Mouse (Mus musculus): ENCODE data around the gene Krtap19-4. TPM values are rescaled to one million over a fixed set of nuclear protein-coding genes. Genes with fewer than 3 reads are reported as not detected.

Krtap19-4 gene
- polyA plus RNA-seq (2015; fragmentation: Nextera tagmentation; extraction: Ambion mirVana): not detected in 2 replicates

DNA sequence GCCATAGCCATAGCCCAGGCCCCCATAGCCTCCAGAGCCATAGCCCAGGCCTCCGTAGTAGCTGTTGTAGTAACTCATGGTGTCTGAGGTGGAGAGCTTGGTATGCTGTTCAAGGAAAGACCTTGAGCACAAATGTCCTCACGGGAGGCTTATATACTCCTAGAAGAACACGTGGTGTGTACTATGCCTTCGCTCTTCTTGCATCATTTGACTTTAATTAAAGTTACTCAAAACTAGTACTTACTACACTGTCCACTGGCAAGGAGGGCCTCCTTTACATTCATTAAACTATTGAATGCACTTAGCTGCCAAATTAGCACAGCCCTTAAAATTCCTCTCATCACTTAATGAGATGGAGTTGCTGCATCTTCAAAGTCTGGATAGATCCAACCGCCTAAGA is at the start of gene Krtap19-4:
Gene Krtap19-4, minus strand, starts transcription at position 101 of the 400 bp plus-strand sequence.
- Histone ChIP-seq H3K27me3 (ENCODE audit: insufficient read depth, low read length) (no peaks in the 10 kb centered on the region), H3K4me1 (ENCODE audit: insufficient read depth) (no peaks in the 10 kb centered on the region), H3K9ac (replicated peaks) (no peak within 1 kb of the TSS), H3K9me3 (ENCODE audit: low read length) (no peaks in the 10 kb centered on the region), H3K27ac (ENCODE audit: low read depth) (no peak within 1 kb of the TSS), H3K4me3 (ENCODE audit: low read depth, low read length) (no peak within 1 kb of the TSS), H3K36me3 (replicated peaks; ENCODE audit: insufficient read depth, low read length) (no peaks in the 10 kb centered on the region), H3K4me2 (ENCODE audit: low read depth, low read length) (no peak within 1 kb of the TSS)
- TF ChIP-seq CTCF (IDR thresholded peaks at IDR 0.05; ENCODE audit: low read depth) (no peak), EP300 (IDR thresholded peaks at IDR 0.05; ENCODE audit: low read depth) (no peak)
- WGBS (ENCODE audit: insufficient replicate concordance): 75% methylated on average over 5 of the region's 5 CpGs
- ATAC-seq (no peak), DNase-seq (no peak)

DNA sequence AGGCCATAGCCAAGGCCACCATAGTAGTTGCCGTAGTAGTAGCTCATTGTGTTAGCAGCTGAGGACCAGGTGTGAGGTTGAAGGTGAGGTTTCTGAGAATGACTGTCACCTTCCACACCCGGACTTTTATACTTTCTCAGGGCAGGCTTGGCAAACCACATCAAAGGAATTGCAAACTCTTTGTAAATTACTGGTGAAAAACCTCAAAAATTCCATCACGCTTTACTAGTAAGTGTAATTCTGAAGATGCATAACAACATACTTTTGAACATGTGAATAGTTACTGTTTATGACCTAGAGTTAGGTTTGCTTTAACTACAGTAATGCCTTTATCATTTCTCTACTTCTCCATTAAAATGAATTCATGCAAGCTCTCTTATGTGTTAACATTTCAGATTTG is 47.3 kb upstream of the Krtap19-4 start, which contains the start of gene Krtap19-9b:
Gene Krtap19-9b, minus strand, starts transcription at position 101 of the 400 bp plus-strand sequence.
- no peak within 1 kb of the TSS for H3K4me2 ChIP-seq (ENCODE audit: low read depth, low read length)
- WGBS (ENCODE audit: insufficient replicate concordance): 83% methylated on average over 3 of the region's 3 CpGs

DNA sequence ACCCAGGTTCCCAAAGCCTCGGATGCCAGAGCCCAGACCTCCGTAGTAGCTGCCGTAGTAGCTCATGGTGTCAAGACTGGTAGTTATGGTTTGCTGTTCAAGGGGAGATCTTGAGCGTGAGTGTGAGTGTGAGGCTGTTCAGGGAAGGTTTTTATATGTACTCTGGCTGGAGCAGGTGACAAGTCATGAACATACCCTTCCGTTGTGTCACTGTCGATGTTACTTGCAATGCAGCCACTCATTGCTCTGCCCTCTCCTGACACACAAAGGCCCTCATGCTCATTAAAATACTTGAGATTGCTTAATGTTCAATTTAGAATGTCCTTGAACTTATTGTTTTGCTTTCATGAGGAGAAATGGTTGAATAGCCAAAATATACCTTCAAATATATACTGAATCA is 11.5 kb upstream of the Krtap19-4 start, which contains the start of gene Krtap19-5:
Gene Krtap19-5, minus strand, starts transcription at position 101 of the 400 bp plus-strand sequence.
- Histone ChIP-seq H3K27me3 (ENCODE audit: insufficient read depth, low read length) (no peaks in the 10 kb centered on the region), H3K9me3 (ENCODE audit: low read length) (no peaks in the 10 kb centered on the region), H3K36me3 (replicated peaks; ENCODE audit: insufficient read depth, low read length) (no peaks in the 10 kb centered on the region), H3K4me3 (ENCODE audit: low read depth, low read length) (no peak within 1 kb of the TSS), H3K27ac (ENCODE audit: low read depth) (no peak within 1 kb of the TSS), H3K9ac (replicated peaks) (no peak within 1 kb of the TSS), H3K4me2 (ENCODE audit: low read depth, low read length) (no peak within 1 kb of the TSS), H3K4me1 (ENCODE audit: insufficient read depth) (no peaks in the 10 kb centered on the region)
- WGBS (ENCODE audit: insufficient replicate concordance): 82% methylated on average over 6 of the region's 6 CpGs
- ATAC-seq (no peak), DNase-seq (no peak)
- TF ChIP-seq EP300 (IDR thresholded peaks at IDR 0.05; ENCODE audit: low read depth): no peak
- no peak for TF ChIP-seq CTCF (IDR thresholded peaks at IDR 0.05; ENCODE audit: low read depth)

More for the DNA sequence above, 47.3 kb upstream of the Krtap19-4 start, which contains the start of gene Krtap19-9b:
- Histone ChIP-seq H3K27me3 (ENCODE audit: insufficient read depth, low read length) (no peaks in the 10 kb centered on the region), H3K9ac (replicated peaks) (no peak within 1 kb of the TSS), H3K27ac (ENCODE audit: low read depth) (no peak within 1 kb of the TSS), H3K36me3 (replicated peaks; ENCODE audit: insufficient read depth, low read length) (no peaks in the 10 kb centered on the region), H3K4me1 (ENCODE audit: insufficient read depth) (no peaks in the 10 kb centered on the region), H3K9me3 (ENCODE audit: low read length) (no peaks in the 10 kb centered on the region), H3K4me3 (ENCODE audit: low read depth, low read length) (no peak within 1 kb of the TSS)
- ATAC-seq: no peak
- DNase-seq: no peak
- TF ChIP-seq EP300 (IDR thresholded peaks at IDR 0.05; ENCODE audit: low read depth) (no peak), CTCF (IDR thresholded peaks at IDR 0.05; ENCODE audit: low read depth) (no peak)

GRCm38 (mm10) chr16:88886870-88887269 is 2.0 kb upstream of the Krtap19-4 start:
- Histone ChIP-seq H3K27ac (ENCODE audit: low read depth) (no peak overlapping the region), H3K36me3 (replicated peaks; ENCODE audit: insufficient read depth, low read length) (no peaks in the 10 kb centered on the region), H3K9me3 (ENCODE audit: low read length) (no peaks in the 10 kb centered on the region), H3K4me2 (ENCODE audit: low read depth, low read length) (no peak overlapping the region), H3K27me3 (ENCODE audit: insufficient read depth, low read length) (no peaks in the 10 kb centered on the region), H3K4me1 (ENCODE audit: insufficient read depth) (no peaks in the 10 kb centered on the region), H3K4me3 (ENCODE audit: low read depth, low read length) (no peak overlapping the region), H3K9ac (replicated peaks) (no peak overlapping the region)
- DNase-seq (no peak), ATAC-seq (no peak)
- TF ChIP-seq CTCF (IDR thresholded peaks at IDR 0.05; ENCODE audit: low read depth) (no peak), EP300 (IDR thresholded peaks at IDR 0.05; ENCODE audit: low read depth) (no peak)
- WGBS (ENCODE audit: insufficient replicate concordance): 75% methylated on average over 6 of the region's 6 CpGs

DNA sequence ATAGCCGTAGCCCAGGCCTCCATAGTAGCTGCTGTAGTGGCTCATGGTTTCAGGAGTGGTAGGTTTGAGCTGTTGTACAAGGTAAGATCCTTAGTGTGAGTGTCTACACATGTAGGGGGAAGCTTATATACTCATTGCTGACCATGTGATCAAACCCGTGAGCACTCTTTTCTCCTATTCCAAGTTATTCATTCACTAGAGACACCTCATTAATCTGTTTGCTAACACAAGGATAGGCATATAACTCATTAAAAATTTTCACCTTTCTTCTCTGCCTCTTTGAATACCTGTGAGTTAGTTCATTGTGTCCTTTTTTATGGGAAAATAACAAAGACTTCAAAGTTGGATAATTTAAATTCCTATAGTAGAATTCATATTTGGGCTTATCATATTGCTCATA is 7.0 kb downstream of the Krtap19-4 start, which contains the start of gene Krtap19-3:
Gene Krtap19-3, minus strand, starts transcription at position 101 of the 400 bp plus-strand sequence.
- Histone ChIP-seq H3K4me3 (ENCODE audit: low read depth, low read length) (no peak within 1 kb of the TSS), H3K9me3 (ENCODE audit: low read length) (no peaks in the 10 kb centered on the region), H3K4me1 (ENCODE audit: insufficient read depth) (no peaks in the 10 kb centered on the region), H3K9ac (replicated peaks) (no peak within 1 kb of the TSS), H3K27ac (ENCODE audit: low read depth) (no peak within 1 kb of the TSS), H3K4me2 (ENCODE audit: low read depth, low read length) (no peak within 1 kb of the TSS), H3K36me3 (replicated peaks; ENCODE audit: insufficient read depth, low read length) (no peaks in the 10 kb centered on the region), H3K27me3 (ENCODE audit: insufficient read depth, low read length) (no peaks in the 10 kb centered on the region)
- TF ChIP-seq CTCF (IDR thresholded peaks at IDR 0.05; ENCODE audit: low read depth) (no peak), EP300 (IDR thresholded peaks at IDR 0.05; ENCODE audit: low read depth) (no peak)
- ATAC-seq (no peak), DNase-seq (no peak)
- WGBS (ENCODE audit: insufficient replicate concordance): 84% methylated on average over 2 of the region's 2 CpGs

DNA sequence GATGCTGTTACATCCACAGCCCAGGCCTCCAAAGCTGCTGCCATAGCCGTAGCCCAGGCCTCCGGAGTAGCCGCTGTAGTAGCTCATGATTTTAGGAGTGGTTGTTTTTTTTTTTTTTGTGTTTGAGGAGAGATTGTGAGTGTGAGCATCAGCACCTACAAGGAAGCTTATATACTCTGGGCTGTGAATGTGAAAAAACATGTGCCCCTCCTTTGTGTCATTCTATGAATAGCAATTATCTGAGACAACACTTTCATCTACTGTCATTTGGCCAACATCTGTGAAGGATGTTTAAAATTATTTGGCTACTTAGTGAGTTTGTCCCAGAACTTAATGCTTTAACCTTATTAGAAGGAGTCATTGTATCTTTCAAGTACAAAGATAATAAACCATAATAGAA is 10.7 kb downstream of the Krtap19-4 start, which contains the start of gene Krtap19-2:
Gene Krtap19-2, minus strand, starts transcription at position 101 of the 400 bp plus-strand sequence.
- H3K4me1 ChIP-seq (ENCODE audit: insufficient read depth): no peaks in the 10 kb centered on the region
- H3K27me3 ChIP-seq (ENCODE audit: insufficient read depth, low read length): no peaks in the 10 kb centered on the region
- H3K4me2 ChIP-seq (ENCODE audit: low read depth, low read length): no peak within 1 kb of the TSS
- H3K9ac ChIP-seq (replicated peaks): no peak within 1 kb of the TSS
- H3K4me3 ChIP-seq (ENCODE audit: low read depth, low read length): no peak within 1 kb of the TSS
- TF ChIP-seq EP300 (IDR thresholded peaks at IDR 0.05; ENCODE audit: low read depth): no peak
- no peak for TF ChIP-seq CTCF (IDR thresholded peaks at IDR 0.05; ENCODE audit: low read depth)
- WGBS (ENCODE audit: insufficient replicate concordance): 92% methylated on average over 3 of the region's 3 CpGs
- ATAC-seq (no peak), DNase-seq (no peak)
- H3K9me3 ChIP-seq (ENCODE audit: low read length): no peaks in the 10 kb centered on the region
- H3K27ac ChIP-seq (ENCODE audit: low read depth): no peak within 1 kb of the TSS
- no peaks in the 10 kb centered on the region for H3K36me3 ChIP-seq (replicated peaks; ENCODE audit: insufficient read depth, low read length)
